Mouse (Mus musculus): ENCODE results near the gene Gfap. TPM values are rescaled to one million over a fixed set of nuclear protein-coding genes. Genes with fewer than 3 reads are reported as not detected.

The Gfap gene
- polyA plus RNA-seq, 1 experiment, result 8.1 TPM

DNA sequence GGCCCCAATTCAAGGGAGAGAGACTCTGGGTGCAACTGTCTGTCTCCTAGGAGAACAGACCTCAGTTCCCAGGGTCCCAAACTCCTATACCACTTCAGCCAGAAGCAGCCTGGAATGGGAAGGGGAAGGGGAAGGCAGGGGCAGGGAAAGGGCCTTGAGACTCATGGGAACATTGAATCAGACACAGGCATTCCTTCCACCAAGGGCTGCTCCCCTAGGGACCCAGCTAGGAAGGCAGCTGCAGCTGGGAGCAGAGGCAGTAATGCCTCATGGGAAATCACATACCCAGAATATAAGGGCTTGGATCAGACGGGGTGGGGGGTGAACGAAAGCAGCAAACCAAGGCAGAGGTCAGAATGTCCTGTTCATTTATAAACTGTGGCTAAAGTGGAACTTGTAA is 62.6 kb downstream of the Gfap start:
- Histone ChIP-seq H3K27ac (ENCODE audit: control insufficient read depth, insufficient read depth, low read depth, low read length, poor library complexity) (no peak overlapping the region), H3K4me3 (replicated peaks; ENCODE audit: control insufficient read depth, low read depth, low read length) (no peak overlapping the region), H3K4me1 (ENCODE audit: control insufficient read depth, insufficient read depth, low read length) (no peaks in the 10 kb centered on the region)
- WGBS, result 88% methylated on average over 2 of the region's 2 CpGs
- no peak for TF ChIP-seq CTCF (IDR thresholded peaks at IDR 0.05; ENCODE audit: control insufficient read depth, insufficient read depth, low read length)
- TF ChIP-seq POLR2A (IDR thresholded peaks at IDR 0.05; ENCODE audit: borderline replicate concordance, control insufficient read depth, low read depth, low read length), result no peak

DNA sequence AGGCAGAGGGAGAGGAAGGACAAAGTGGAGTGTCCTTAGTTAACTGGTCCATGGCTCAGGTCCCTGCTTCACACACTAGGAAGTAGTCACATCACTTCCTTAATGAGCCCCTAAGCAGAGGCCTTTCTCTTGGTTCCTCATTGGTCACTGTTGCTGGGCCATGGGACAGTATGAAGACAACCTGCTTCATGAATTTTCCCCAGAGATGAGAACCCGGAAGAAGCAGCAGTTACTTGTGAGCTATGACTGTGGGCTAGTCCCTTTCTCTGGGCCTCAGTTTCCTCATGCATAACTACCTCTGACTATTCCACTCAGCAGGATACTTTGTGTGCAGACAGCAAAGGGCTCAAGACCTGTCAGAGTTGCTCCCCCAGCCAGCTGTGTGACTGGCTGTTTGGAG is 63.3 kb downstream of the Gfap start:
- Histone ChIP-seq H3K4me3 (replicated peaks; ENCODE audit: control insufficient read depth, low read depth, low read length) (no peak overlapping the region), H3K4me1 (ENCODE audit: control insufficient read depth, insufficient read depth, low read length) (no peaks in the 10 kb centered on the region), H3K27ac (ENCODE audit: control insufficient read depth, insufficient read depth, low read depth, low read length, poor library complexity) (no peak overlapping the region)
- 94% methylated on average over 1 of the region's 1 CpGs for whole genome bisulfite sequencing
- TF ChIP-seq POLR2A (IDR thresholded peaks at IDR 0.05; ENCODE audit: borderline replicate concordance, control insufficient read depth, low read depth, low read length) (no peak), CTCF (IDR thresholded peaks at IDR 0.05; ENCODE audit: control insufficient read depth, insufficient read depth, low read length) (no peak)

Other genes with a start within 250 kb of the Gfap start
- not detected in 2 replicates for gene Meioc, start 237.2 kb downstream of the Gfap start, polyA plus RNA-seq (2011; ENCODE audit: insufficient read depth, insufficient read length, low replicate concordance, missing spikeins)
- gene Ccdc43, start 203.1 kb downstream of the Gfap start, polyA plus RNA-seq (2011; ENCODE audit: insufficient read depth, insufficient read length, low replicate concordance, missing spikeins), result 8.1 and 17.1 TPM in 2 replicates
- 2.9 and 11.8 TPM in 2 replicates for gene Adam11, start 139.5 kb downstream of the Gfap start, polyA plus RNA-seq (2011; ENCODE audit: insufficient read depth, insufficient read length, low replicate concordance, missing spikeins)
- gene Gjc1, start 81.2 kb downstream of the Gfap start, polyA plus RNA-seq (2011; ENCODE audit: insufficient read depth, insufficient read length, low replicate concordance, missing spikeins), result 0.41 and 3.4 TPM in 2 replicates
- gene Higd1b, start 65.1 kb downstream of the Gfap start, polyA plus RNA-seq (2011; ENCODE audit: insufficient read depth, insufficient read length, low replicate concordance, missing spikeins), result 2.1 TPM in 1 of 2 replicates, not detected in the other
- gene Eftud2, start 19.9 kb downstream of the Gfap start, polyA plus RNA-seq (2011; ENCODE audit: insufficient read depth, insufficient read length, low replicate concordance, missing spikeins), result 77.3 and 159 TPM in 2 replicates
- gene Ccdc103, start 19.7 kb downstream of the Gfap start, polyA plus RNA-seq (2011; ENCODE audit: insufficient read depth, insufficient read length, low replicate concordance, missing spikeins), result 0.70 TPM in 1 of 2 replicates, not detected in the other
- gene Fam187a, start 15.7 kb downstream of the Gfap start, polyA plus RNA-seq (2011; ENCODE audit: insufficient read depth, insufficient read length, low replicate concordance, missing spikeins), result not detected in 2 replicates
- 32.8 and 37.0 TPM in 2 replicates for gene Kif18b, start 24.2 kb upstream of the Gfap start, polyA plus RNA-seq (2011; ENCODE audit: insufficient read depth, insufficient read length, low replicate concordance, missing spikeins)
- gene C1ql1, start 45.8 kb upstream of the Gfap start, polyA plus RNA-seq (2011; ENCODE audit: insufficient read depth, insufficient read length, low replicate concordance, missing spikeins), result not detected in 2 replicates
- 28.0 and 38.2 TPM in 2 replicates for gene Nmt1, start 127.3 kb upstream of the Gfap start, polyA plus RNA-seq (2011; ENCODE audit: insufficient read depth, insufficient read length, low replicate concordance, missing spikeins)
- 10.0 and 13.9 TPM in 2 replicates for gene Dcakd, start 127.4 kb upstream of the Gfap start, polyA plus RNA-seq (2011; ENCODE audit: insufficient read depth, insufficient read length, low replicate concordance, missing spikeins)
- 2.6 and 5.1 TPM in 2 replicates for gene Plcd3, start 200.7 kb upstream of the Gfap start, polyA plus RNA-seq (2011; ENCODE audit: insufficient read depth, insufficient read length, low replicate concordance, missing spikeins)
- gene Acbd4, start 200.8 kb upstream of the Gfap start, polyA plus RNA-seq (2011; ENCODE audit: insufficient read depth, insufficient read length, low replicate concordance, missing spikeins), result 25.5 and 34.1 TPM in 2 replicates
- gene Hexim1, start 215.3 kb upstream of the Gfap start, polyA plus RNA-seq (2011; ENCODE audit: insufficient read depth, insufficient read length, low replicate concordance, missing spikeins), result 14.0 and 21.8 TPM in 2 replicates
- 2.8 and 5.7 TPM in 2 replicates for gene Hexim2, start 231.5 kb upstream of the Gfap start, polyA plus RNA-seq (2011; ENCODE audit: insufficient read depth, insufficient read length, low replicate concordance, missing spikeins)